19 mouse cellular contexts compared by ENCODE assay signal in the genomic region with DNA sequence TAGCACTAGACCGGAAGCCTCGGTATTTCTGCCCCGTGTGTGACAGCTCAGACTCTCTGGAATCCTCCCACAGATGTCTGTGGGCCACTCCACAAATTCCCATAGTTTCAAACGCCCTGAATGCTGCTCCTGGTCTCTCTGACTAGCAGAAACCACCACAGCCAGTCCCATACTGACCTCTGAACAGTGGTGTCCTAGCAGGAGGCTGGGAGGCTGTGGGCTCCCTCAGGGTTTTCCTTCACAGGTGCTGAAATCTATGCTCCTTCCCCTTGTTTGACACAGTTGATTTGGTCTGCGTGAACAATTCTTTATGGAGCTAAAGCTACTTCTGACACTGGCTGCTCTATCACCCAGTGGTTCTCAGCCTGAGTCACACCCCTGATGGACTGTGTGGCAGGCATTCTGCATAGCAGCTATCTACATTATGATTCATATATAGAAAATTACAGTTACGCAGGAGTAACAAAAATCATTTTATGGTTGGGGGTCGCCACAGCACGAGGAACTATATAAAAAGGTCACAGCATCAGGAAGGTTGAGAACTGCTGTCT. TPM values are rescaled to one million over a fixed set of nuclear protein-coding genes. Genes with fewer than 3 reads are reported as not detected.
DNase-seq lines count a peak whose midpoint lies in the region; ATAC-seq and TF ChIP-seq lines count a peak whose summit lies in the region.
"Had no signal": no experiment of that assay in that cellular context is flagged by ENCODE, and none has a peak within 500 bp of the region (broad histone marks: within the 10 kb centered on the region; RNA-seq: fewer than 3 reads in every experiment).

No protein-coding gene starts in this region.

- H3K9ac ChIP-seq in kidney, embryonic 14.5 days (ENCODE audit: low read depth, low read length) = no peak overlapping the region
- H3K9ac ChIP-seq: embryonic facial prominence, embryonic 13.5 days; embryonic facial prominence, embryonic 15.5 days; forebrain, embryonic 13.5 days; forebrain, embryonic 15.5 days had no signal

- H3K9me3 ChIP-seq in kidney, embryonic 14.5 days (ENCODE audit: control insufficient read depth, low read length) = no peaks in the 10 kb centered on the region
- H3K9me3 ChIP-seq: embryonic facial prominence, embryonic 13.5 days; embryonic facial prominence, embryonic 15.5 days; forebrain, embryonic 13.5 days; forebrain, embryonic 15.5 days had no signal

- H3K4me3 ChIP-seq in embryonic fibroblast, embryonic 13.5 days (ENCODE audit: insufficient read depth, low read length) = no peak overlapping the region
- no peak overlapping the region for H3K4me3 ChIP-seq in cerebellum, adult 2 months (replicated peaks; ENCODE audit: insufficient read depth, low read depth, low read length)
- H3K4me3 ChIP-seq in kidney, embryonic 14.5 days (ENCODE audit: low read length) = no peak overlapping the region
- H3K4me3 ChIP-seq: embryonic facial prominence, embryonic 13.5 days; embryonic facial prominence, embryonic 15.5 days; forebrain, embryonic 13.5 days; forebrain, embryonic 15.5 days had no signal

- peaks cover 7% of the 10 kb centered on the region; the same call in 1 of the 2 replicates for H3K4me1 ChIP-seq in embryonic fibroblast, embryonic 13.5 days (ENCODE audit: control insufficient read depth, insufficient read depth, low read length)
- H3K4me1 ChIP-seq in cerebellum, adult 2 months (ENCODE audit: control insufficient read depth, insufficient read depth, low read length) = peaks cover 6% of the 10 kb centered on the region
- no peaks in the 10 kb centered on the region for H3K4me1 ChIP-seq in kidney, embryonic 14.5 days (ENCODE audit: control insufficient read depth, insufficient read depth, low read length)
- H3K4me1 ChIP-seq: embryonic facial prominence, embryonic 13.5 days; embryonic facial prominence, embryonic 15.5 days; forebrain, embryonic 13.5 days; forebrain, embryonic 15.5 days had no signal

- peak; percentile 64 for DNase-seq in 3T3-L1 (ENCODE audit: low read depth, low spot score)
- peak; percentile 52 for DNase-seq in NIH3T3 (ENCODE audit: low read depth)
- DNase-seq in cerebellum, adult 2 months = no peak
- no peak for DNase-seq in left cerebral cortex, adult 18-20 months (ENCODE audit: low spot score in 2 of 2)
- DNase-seq: adrenal gland, adult 8-10 months; adrenal gland, postnatal 14 days; adrenal gland, postnatal 36 days; cerebellum, adult 11-12 months; cerebellum, adult 8-10 months; cerebellum, adult 9-11 months; cerebellum, postnatal 14 days; cerebellum, postnatal 36 days; embryo, embryonic 11 days had no signal

- H3K27me3 ChIP-seq in cerebellum, adult 2 months (ENCODE audit: control insufficient read depth, insufficient read depth, low read length) = no peaks in the 10 kb centered on the region
- H3K27me3 ChIP-seq in kidney, embryonic 14.5 days (ENCODE audit: control insufficient read depth, insufficient read depth, low read length) = no peaks in the 10 kb centered on the region
- H3K27me3 ChIP-seq: embryonic facial prominence, embryonic 13.5 days; embryonic facial prominence, embryonic 15.5 days; forebrain, embryonic 13.5 days; forebrain, embryonic 15.5 days had no signal

- ATAC-seq in kidney, embryonic 14.5 days (ENCODE audit: low FRiP score, low TSS enrichment) = no peak
- ATAC-seq: forebrain, embryonic 13.5 days; forebrain, embryonic 15.5 days had no signal

- no peaks in the 10 kb centered on the region for H3K36me3 ChIP-seq in kidney, embryonic 14.5 days (ENCODE audit: control insufficient read depth, insufficient read depth, low read length)
- H3K36me3 ChIP-seq: forebrain, embryonic 15.5 days had no signal

- WGBS in cerebellum, adult 2 months = 85% methylated on average over 8 of the region's 8 CpGs
- 73% methylated on average over 8 of the region's 8 CpGs for WGBS in kidney, embryonic 14.5 days

- no peak overlapping the region for H3K4me2 ChIP-seq in kidney, embryonic 14.5 days (replicated peaks; ENCODE audit: low read depth, low read length)
- H3K4me2 ChIP-seq: embryonic facial prominence, embryonic 13.5 days; embryonic facial prominence, embryonic 15.5 days; forebrain, embryonic 13.5 days; forebrain, embryonic 15.5 days had no signal

- no peak for TF ChIP-seq POLR2A in embryonic fibroblast, embryonic 13.5 days (IDR thresholded peaks at IDR 0.05; ENCODE audit: low read depth, low read length)
- TF ChIP-seq POLR2A in cerebellum, adult 2 months (IDR thresholded peaks at IDR 0.05; ENCODE audit: borderline replicate concordance, insufficient read depth, low read length) = no peak

- peak overlapping the region; percentile 97 for H3K27ac ChIP-seq in embryonic fibroblast, embryonic 13.5 days (ENCODE audit: insufficient read depth, low read length)
- no peak overlapping the region for H3K27ac ChIP-seq in cerebellum, adult 2 months (ENCODE audit: insufficient read depth, low read length)
- H3K27ac ChIP-seq in kidney, embryonic 14.5 days (ENCODE audit: low read depth, low read length) = no peak overlapping the region
- H3K27ac ChIP-seq: embryonic facial prominence, embryonic 13.5 days; embryonic facial prominence, embryonic 15.5 days; forebrain, embryonic 13.5 days; forebrain, embryonic 15.5 days had no signal

- no peak for TF ChIP-seq CTCF in embryonic fibroblast, embryonic 13.5 days (IDR thresholded peaks at IDR 0.05; ENCODE audit: borderline replicate concordance, insufficient read depth, low read length)
- TF ChIP-seq CTCF in cerebellum, adult 2 months (IDR thresholded peaks at IDR 0.05; ENCODE audit: borderline replicate concordance, insufficient read depth, low read depth, low read length) = no peak

RNA-seq across cellular contexts. Expression of gene St3gal3, which starts 31.4 kb away (rescaled TPM):
- 21.5 and 30.7 TPM in 2 replicates for polyA plus RNA-seq in embryonic fibroblast, embryonic 13.5 days (2011; ENCODE audit: insufficient read length, low read depth, missing spikeins)
- polyA plus RNA-seq in cerebellum, adult 2 months (2012; rRNA removed) = 68.3 and 71.2 TPM in 2 replicates
- 6.8 and 11.0 TPM in 2 replicates for polyA plus RNA-seq in kidney, embryonic 14.5 days (2014; fragmentation: Nextera tagmentation; extraction: Ambion mirVana)
- 10 to 100 TPM; 45.8 to 51.2 TPM for total RNA-seq in left cerebral cortex, adult 18-20 months (2021)

Comparison
In these comparisons a context has a peak if more than half of its experiments do, and no peak if none do; other contexts are left out.
1. DNase-seq: peak in 3T3-L1 (single experiment) and NIH3T3 (single experiment); none in cerebellum, adult 2 months (0 of 2) and left cerebral cortex, adult 18-20 months (0 of 2).